Mouse (Mus musculus): Measurements from ENCODE around the gene Olfr1406.
"Not testable (repeated sequence)": the region's sequence is repeated elsewhere in the genome, so short reads cannot be mapped to it uniquely, and the experiment has no call there.

Gene Olfr1406

GRCm38 (mm10) chr1:173190540-173190939, at the start of gene Olfr1406:
TSS of gene Olfr1406 (minus strand) at chr1:173190640.
- no peak for DNase-seq (ENCODE audit: low spot score in 2 of 2)

GRCm38 (mm10) chr1:173237004-173237403, 46.6 kb upstream of the Olfr1406 start:
- not testable (repeated sequence) for DNase-seq (ENCODE audit: low spot score in 2 of 2)

GRCm38 (mm10) chr1:173227081-173227480, 36.6 kb upstream of the Olfr1406 start, which contains the start of gene Fcer1a:
TSS of gene Fcer1a (minus strand) at chr1:173227214.
- DNase-seq (ENCODE audit: low spot score in 2 of 2) = no peak

- no peak for DNase-seq (ENCODE audit: low spot score in 2 of 2)
Measured at GRCm38 (mm10) chr1:173216481-173216880, 26.0 kb upstream of the Olfr1406 start.

- no peak for DNase-seq (ENCODE audit: low spot score in 2 of 2)
Measured at GRCm38 (mm10) chr1:173212092-173212491, 21.7 kb upstream of the Olfr1406 start, which contains the start of gene Olfr1404. TSS of gene Olfr1404 (plus strand) at chr1:173212392.

- DNase-seq (ENCODE audit: low spot score in 2 of 2) = no peak
Measured at GRCm38 (mm10) chr1:173197508-173197907, 7.1 kb upstream of the Olfr1406 start, which contains the start of gene Olfr218. TSS of gene Olfr218 (plus strand) at chr1:173197808.

GRCm38 (mm10) chr1:173196359-173196758, 5.9 kb upstream of the Olfr1406 start:
- no peak for DNase-seq (ENCODE audit: low spot score in 2 of 2)

- no peak for DNase-seq (ENCODE audit: low spot score in 2 of 2)
Measured at GRCm38 (mm10) chr1:173192059-173192458, 1.6 kb upstream of the Olfr1406 start.

GRCm38 (mm10) chr1:173174154-173174842, 16.1 kb downstream of the Olfr1406 start:
- no peak for DNase-seq (ENCODE audit: low spot score in 2 of 2)

- DNase-seq (ENCODE audit: low spot score in 2 of 2) = no peak
Measured at GRCm38 (mm10) chr1:173137274-173137673, 53.2 kb downstream of the Olfr1406 start, which contains the start of gene Olfr1408. TSS of gene Olfr1408 (minus strand) at chr1:173137374.
